Mouse (Mus musculus) heart, postnatal 0 days (tissue): ENCODE results near the gene Xrcc3. TPM values are rescaled to one million over a fixed set of nuclear protein-coding genes. Genes with fewer than 3 reads are reported as not detected.

Experiments used
- ATAC-seq: fragments of 200-750 bp; cut with Nextera tagmentation; 2 replicates; pipeline ENCODE4 v1.8.0; 2017; ENCODE audit warnings: low read depth, moderate number of reproducible peaks, moderate library complexity; ENCODE audit not compliant: insufficient read depth
- DNase-seq: peaks from one replicate; pipeline ENCODE4 v3.0.0-alpha.2; 2016; ENCODE audit warnings: low spot score
- H3K27ac ChIP-seq: fragments of 300-500 bp; sonication (generic); 2 replicates; pipeline ENCODE4 v1.5.1; 2014; ENCODE audit warnings: low read depth, mild to moderate bottlenecking
- H3K27me3 ChIP-seq: fragments of 300-500 bp; sonication (generic); 2 replicates; pipeline ENCODE4 v1.6.1; 2014; ENCODE audit warnings: low read length, mixed read lengths; ENCODE audit not compliant: control insufficient read depth, insufficient read depth
- H3K36me3 ChIP-seq: fragments of 300-500 bp; sonication (generic); replicated peaks from 2 replicates; pipeline ENCODE4 v1.6.1; 2014; ENCODE audit warnings: low read length, mixed read lengths; ENCODE audit not compliant: control insufficient read depth, insufficient read depth
- H3K4me1 ChIP-seq: fragments of 300-500 bp; sonication (generic); 2 replicates; pipeline ENCODE4 v1.6.1; 2014; ENCODE audit warnings: antibody characterized with exemption; ENCODE audit not compliant: control insufficient read depth, insufficient read depth
- H3K4me2 ChIP-seq: fragments of 300-500 bp; sonication (generic); 2 replicates; pipeline ENCODE4 v1.6.1; 2014; ENCODE audit warnings: low read depth, mild to moderate bottlenecking, low read length, moderate library complexity
- H3K4me3 ChIP-seq: fragments of 300-500 bp; sonication (generic); 2 replicates; pipeline ENCODE4 v1.5.1; 2014; ENCODE audit warnings: low read depth, low read length
- H3K9ac ChIP-seq: fragments of 300-500 bp; sonication (generic); replicated peaks from 2 replicates; pipeline ENCODE4 v1.6.1; 2014; ENCODE audit warnings: low read depth, low read length, mixed read lengths
- H3K9me3 ChIP-seq: fragments of 300-500 bp; sonication (generic); replicated peaks from 2 replicates; pipeline ENCODE4 v1.6.1; 2016; ENCODE audit warnings: low read length; ENCODE audit not compliant: control insufficient read depth
- CTCF ChIP-seq: IDR thresholded peaks from 2 replicates; pipeline ENCODE4 v1.5.1; 2016; ENCODE audit warnings: antibody characterized with exemption, control low read depth, low read depth
- EP300 ChIP-seq: IDR thresholded peaks from 2 replicates; pipeline ENCODE4 v1.6.1; 2016; ENCODE audit warnings: antibody characterized with exemption, low read depth
- WGBS: fragments of 180-500 bp; shearing (Covaris S2); extraction: QIAGEN DNeasy Blood & Tissue Kit; methylation state at CpG from one replicate; pipeline ENCODE4 v1.1.7; 2014; 5-methylcytosine and 5-hydroxymethylcytosine counted together
- polyA plus RNA-seq: library from polyadenylated mRNA; unstranded; fragments of >200 nt; fragmentation: Nextera tagmentation; extraction: Ambion mirVana; gene quantifications from 2 replicates; pipeline ENCODE4 v1.2.1, GENCODE M21; 2015
- total RNA-seq: library from RNA; depleted of rRNA; stranded (reverse); fragments of >200 nt; gene quantifications from 2 replicates; pipeline ENCODE4 v1.2.3, GENCODE M21; 2014; ENCODE audit warnings: low replicate concordance

The Xrcc3 gene
- total and polyA plus RNA-seq, 2 experiments from 2014 or later: 1.6 to 40.9 TPM

GRCm38 (mm10) chr12:111833457-111833856, 19.8 kb upstream of the Xrcc3 start:
- ATAC-seq (no peak), DNase-seq (no peak)
- Histone ChIP-seq H3K4me3 (no peak overlapping the region), H3K36me3 (peaks cover 97% of the 10 kb centered on the region), H3K4me2 (no peak overlapping the region), H3K9me3 (no peaks in the 10 kb centered on the region), H3K9ac (no peak overlapping the region), H3K27me3 (no peaks in the 10 kb centered on the region), H3K4me1 (no peaks in the 10 kb centered on the region), H3K27ac (no peak overlapping the region)
- TF ChIP-seq EP300 (no peak), CTCF (no peak)
- 80% methylated on average over 10 of the region's 10 CpGs for WGBS

- TF ChIP-seq CTCF (no peak), EP300 (no peak)
- no peak overlapping the region for H3K4me2 ChIP-seq
- no peak for DNase-seq
- H3K9me3 ChIP-seq: no peaks in the 10 kb centered on the region
- H3K9ac ChIP-seq: no peak overlapping the region
- H3K4me3 ChIP-seq: no peak overlapping the region
- H3K27ac ChIP-seq: no peak overlapping the region
- ATAC-seq: no peak
- H3K36me3 ChIP-seq: peaks cover 98% of the 10 kb centered on the region
- H3K4me1 ChIP-seq: no peaks in the 10 kb centered on the region
- no peaks in the 10 kb centered on the region for H3K27me3 ChIP-seq
- 80% methylated on average over 5 of the region's 5 CpGs for WGBS
These were observed 19.0 kb upstream of the Xrcc3 start for GRCm38 (mm10) chr12:111832643-111833042.

DNA sequence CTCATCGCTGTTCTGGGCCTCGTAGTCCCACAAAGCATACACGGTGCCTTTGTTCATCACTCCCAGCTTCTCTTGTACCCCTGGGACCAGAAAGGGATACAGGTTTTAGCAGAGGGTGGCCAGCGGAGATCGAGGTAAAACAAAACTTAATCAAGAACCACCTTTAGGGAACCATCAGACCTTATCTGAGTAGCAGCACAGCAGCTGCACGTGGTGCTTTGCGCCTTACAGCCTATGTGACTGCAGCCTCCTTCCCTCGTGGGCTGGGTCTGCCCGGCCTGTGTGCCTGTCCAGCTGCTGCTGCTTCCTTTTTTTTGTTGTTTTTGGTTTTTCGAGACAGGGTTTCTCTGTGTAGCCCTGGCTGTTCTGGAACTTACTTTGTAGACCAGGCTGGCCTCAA, 16.7 kb upstream of the Xrcc3 start:
- Histone ChIP-seq H3K4me1 (no peaks in the 10 kb centered on the region), H3K4me2 (no peak overlapping the region)
- 84% methylated on average over 10 of the region's 10 CpGs for WGBS

GRCm38 (mm10) chr12:111829954-111830353, 16.3 kb upstream of the Xrcc3 start:
- ATAC-seq: no peak
- WGBS: 86% methylated on average over 9 of the region's 9 CpGs

More for the DNA sequence above, 16.7 kb upstream of the Xrcc3 start:
- no peaks in the 10 kb centered on the region for H3K27me3 ChIP-seq
- H3K27ac ChIP-seq: no peak overlapping the region
- H3K4me3 ChIP-seq: no peak overlapping the region
- TF ChIP-seq EP300 (no peak), CTCF (no peak)
- ATAC-seq (no peak), DNase-seq (no peak)
- H3K9me3 ChIP-seq: no peaks in the 10 kb centered on the region
- H3K9ac ChIP-seq: no peak overlapping the region
- peaks cover 98% of the 10 kb centered on the region for H3K36me3 ChIP-seq

DNA sequence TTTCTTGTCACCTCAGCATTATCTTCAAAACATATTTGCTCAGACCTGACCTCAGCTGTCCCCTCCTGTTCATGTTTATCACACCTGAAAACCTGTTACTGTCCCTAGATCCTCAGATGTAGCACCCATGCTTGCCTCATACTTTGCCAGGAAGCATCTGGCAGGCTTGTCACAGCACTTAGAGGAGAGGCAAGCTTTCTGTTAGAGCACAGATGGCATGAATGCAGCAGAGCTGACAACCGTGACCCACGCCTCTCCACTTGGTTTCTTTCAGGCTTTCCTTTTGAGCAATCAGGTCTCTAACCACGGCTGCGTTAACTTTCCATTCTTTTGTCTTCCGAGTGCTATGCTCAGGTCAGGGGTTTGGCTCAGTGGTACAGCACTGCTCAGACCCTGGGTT, 15.8 kb upstream of the Xrcc3 start:
- TF ChIP-seq CTCF (no peak), EP300 (no peak)
- H3K9ac ChIP-seq: no peak overlapping the region
- H3K36me3 ChIP-seq: peaks cover 98% of the 10 kb centered on the region
- DNase-seq (no peak), ATAC-seq (no peak)
- H3K27me3 ChIP-seq: no peaks in the 10 kb centered on the region
- no peak overlapping the region for H3K4me2 ChIP-seq
- H3K4me3 ChIP-seq: no peak overlapping the region
- H3K27ac ChIP-seq: no peak overlapping the region
- no peaks in the 10 kb centered on the region for H3K9me3 ChIP-seq
- no peaks in the 10 kb centered on the region for H3K4me1 ChIP-seq
- WGBS: 75% methylated on average over 5 of the region's 5 CpGs

More at GRCm38 (mm10) chr12:111829954-111830353, 16.3 kb upstream of the Xrcc3 start:
- H3K9ac ChIP-seq: no peak overlapping the region
- DNase-seq: no peak
- H3K9me3 ChIP-seq: no peaks in the 10 kb centered on the region
- no peak overlapping the region for H3K4me3 ChIP-seq
- no peak overlapping the region for H3K4me2 ChIP-seq
- no peaks in the 10 kb centered on the region for H3K4me1 ChIP-seq
- H3K27me3 ChIP-seq: no peaks in the 10 kb centered on the region
- H3K36me3 ChIP-seq: peaks cover 98% of the 10 kb centered on the region
- TF ChIP-seq EP300 (no peak), CTCF (no peak)
- no peak overlapping the region for H3K27ac ChIP-seq

- DNase-seq: no peak
- Histone ChIP-seq H3K4me3 (no peak overlapping the region), H3K9ac (no peak overlapping the region), H3K27ac (no peak overlapping the region), H3K4me1 (no peaks in the 10 kb centered on the region), H3K9me3 (no peaks in the 10 kb centered on the region), H3K4me2 (no peak overlapping the region), H3K36me3 (peaks cover 92% of the 10 kb centered on the region), H3K27me3 (no peaks in the 10 kb centered on the region)
- ATAC-seq: no peak
- TF ChIP-seq EP300 (no peak), CTCF (no peak)
- whole genome bisulfite sequencing: 92% methylated on average over 12 of the region's 12 CpGs
These were observed 13.9 kb upstream of the Xrcc3 start for GRCm38 (mm10) chr12:111827556-111827955.
